Mouse (Mus musculus): Measurements from ENCODE around the gene Scarb2.

Scarb2 gene

GRCm38 (mm10) chr5:92434070-92434469 lies 72.6 kb downstream of the Scarb2 start:
- DNase-seq: no peak

DNA sequence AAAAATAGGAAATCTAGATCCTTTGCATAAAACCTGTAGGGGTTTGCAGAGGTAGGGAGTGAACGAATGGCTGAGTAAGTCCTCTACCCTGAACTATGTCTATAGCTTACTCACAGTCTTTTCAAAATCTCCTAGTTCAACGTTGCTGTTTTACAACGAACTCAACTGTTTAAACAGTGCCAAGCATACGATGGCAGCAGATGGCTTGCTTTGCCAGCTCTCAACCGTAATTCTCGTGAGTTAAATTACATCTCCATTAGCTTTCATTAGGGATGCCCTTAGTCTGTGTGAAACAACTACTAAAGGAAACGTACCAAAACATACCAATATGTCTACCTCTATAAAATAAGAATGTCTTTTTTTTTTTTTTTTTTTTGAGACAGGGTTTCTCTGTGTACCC lies 75.0 kb downstream of the Scarb2 start:
- DNase-seq: no peak

DNA sequence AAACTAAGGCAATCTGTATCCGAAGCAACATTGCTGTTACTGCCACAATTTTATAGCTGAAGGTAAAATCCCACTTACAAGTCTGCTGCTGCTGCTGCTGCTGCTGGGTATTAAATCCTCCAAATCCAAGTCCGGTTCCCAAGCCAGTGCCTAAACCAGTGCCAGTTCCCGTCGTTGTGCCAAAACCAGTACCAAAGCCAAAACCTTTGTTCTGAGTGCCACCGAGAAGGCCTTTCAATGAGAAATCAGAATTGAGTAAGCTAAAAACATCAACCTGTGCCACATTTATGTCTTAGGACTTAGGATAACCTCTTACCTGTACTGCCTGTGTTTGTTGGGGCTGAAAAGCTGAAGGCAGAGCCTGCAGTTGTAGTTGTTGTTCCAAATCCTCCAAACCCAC lies 75.9 kb downstream of the Scarb2 start:
- DNase-seq: no peak

- no peak for DNase-seq
Measured at GRCm38 (mm10) chr5:92424126-92424525, 82.5 kb downstream of the Scarb2 start.

DNA sequence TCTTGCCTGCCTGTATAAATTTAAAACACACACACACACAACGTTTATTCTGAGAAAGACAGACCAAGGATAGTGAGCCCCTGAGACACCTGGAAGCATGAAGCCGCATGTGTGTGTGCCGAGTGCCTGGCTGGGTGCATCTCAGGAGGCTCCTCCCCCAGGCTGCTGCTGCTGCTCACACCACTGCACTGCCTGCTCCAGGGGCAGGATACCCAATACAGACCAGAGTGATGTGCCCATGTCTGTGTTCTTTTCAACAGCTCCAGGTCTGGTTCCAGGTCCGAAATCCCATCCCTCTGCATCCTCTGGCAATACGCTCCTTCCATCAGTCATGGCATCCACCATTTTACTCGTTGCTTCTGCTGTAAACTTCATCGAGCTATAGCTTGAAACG lies 92.7 kb downstream of the Scarb2 start:
- no peak for DNase-seq

DNA sequence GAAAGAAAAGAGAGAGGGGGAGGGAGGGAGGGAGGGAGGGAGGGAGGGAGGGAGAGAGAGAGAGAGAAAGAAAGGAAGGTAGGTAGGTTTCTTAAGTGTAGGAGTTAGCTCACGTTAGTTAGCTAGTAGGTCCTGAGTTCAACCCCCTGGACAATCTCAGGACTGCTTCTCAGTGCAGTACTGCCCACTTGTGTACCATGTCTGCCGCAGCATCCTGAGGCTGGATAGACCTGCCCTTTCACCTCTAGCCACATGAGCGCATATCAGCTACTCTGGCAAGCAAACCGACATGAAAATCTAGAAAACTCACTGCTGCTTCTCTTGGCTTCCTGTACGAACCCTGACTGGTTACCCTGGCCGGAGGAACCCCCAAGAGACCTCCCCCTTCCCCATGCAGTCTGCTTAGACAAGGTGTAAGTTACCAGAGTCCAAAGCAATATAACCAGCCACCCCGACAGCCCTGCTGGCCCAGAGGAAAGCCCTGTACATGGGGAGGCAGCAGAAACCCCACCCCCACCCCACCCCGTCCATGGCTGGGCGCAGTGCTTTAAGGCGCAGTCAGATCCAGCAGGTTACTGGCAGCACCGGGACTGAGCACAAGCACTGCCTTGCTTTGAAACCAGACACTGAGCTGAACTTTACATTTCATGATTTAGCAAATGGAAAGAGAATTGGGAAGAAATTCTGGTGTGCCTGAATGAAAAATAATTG lies 93.2 kb downstream of the Scarb2 start:
- DNase-seq: no peak

- no peak for DNase-seq
Measured at GRCm38 (mm10) chr5:92411461-92412140, 95.0 kb downstream of the Scarb2 start.

DNA sequence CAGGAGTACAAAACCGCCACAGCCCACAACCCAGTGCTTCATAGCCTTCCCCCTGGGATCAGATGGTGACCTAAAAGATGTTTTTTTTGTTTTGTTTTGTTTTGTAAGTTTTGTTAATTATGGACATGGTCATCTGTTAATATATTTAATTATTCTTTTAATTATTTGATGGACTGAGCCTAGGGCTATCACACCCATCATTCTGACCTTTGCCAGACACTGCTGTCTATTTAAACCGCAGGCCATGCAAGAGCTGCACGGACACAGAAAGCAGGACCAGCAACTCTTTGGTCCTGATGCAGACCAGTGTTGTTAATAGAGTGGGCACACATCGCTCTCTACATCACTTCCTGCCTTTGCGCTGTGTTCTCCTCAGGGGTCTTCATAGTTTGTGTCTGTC lies 96.1 kb downstream of the Scarb2 start:
- DNase-seq: no peak

- DNase-seq: peak; percentile 51
Measured at GRCm38 (mm10) chr5:92409361-92410155, 97.1 kb downstream of the Scarb2 start.

- no peak for DNase-seq
Measured at GRCm38 (mm10) chr5:92404400-92404678, 102.3 kb downstream of the Scarb2 start.

- DNase-seq: no peak
Measured at GRCm38 (mm10) chr5:92403562-92404399, 102.9 kb downstream of the Scarb2 start.

- no peak for DNase-seq
Measured at GRCm38 (mm10) chr5:92402816-92403215, 103.8 kb downstream of the Scarb2 start.

DNA sequence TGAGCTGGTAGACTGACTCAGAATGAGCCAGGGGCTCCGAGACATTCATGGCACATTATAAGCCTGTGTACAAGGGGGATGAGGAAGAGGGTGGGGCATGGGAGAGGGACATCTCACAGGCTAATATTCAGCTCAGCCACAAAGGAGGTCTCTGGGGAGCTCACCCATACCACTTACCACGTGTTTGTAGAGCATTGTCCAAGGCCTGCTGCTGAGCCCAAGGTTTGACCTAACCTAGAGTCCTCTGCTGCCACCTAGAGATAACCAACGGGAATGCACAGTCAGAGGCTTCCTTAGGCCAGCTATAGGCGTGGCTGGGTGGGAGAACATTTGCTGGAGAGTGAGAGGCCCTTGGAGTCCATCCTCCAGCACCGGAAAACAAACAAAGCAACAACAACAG lies 108.5 kb downstream of the Scarb2 start:
- peak; percentile 90 for DNase-seq

- DNase-seq: no peak
Measured at GRCm38 (mm10) chr5:92396476-92396875, 110.2 kb downstream of the Scarb2 start.

- DNase-seq: no peak
Measured at GRCm38 (mm10) chr5:92395764-92396163, 110.9 kb downstream of the Scarb2 start.

- DNase-seq: no peak
Measured at GRCm38 (mm10) chr5:92393863-92394262, 112.8 kb downstream of the Scarb2 start.

DNA sequence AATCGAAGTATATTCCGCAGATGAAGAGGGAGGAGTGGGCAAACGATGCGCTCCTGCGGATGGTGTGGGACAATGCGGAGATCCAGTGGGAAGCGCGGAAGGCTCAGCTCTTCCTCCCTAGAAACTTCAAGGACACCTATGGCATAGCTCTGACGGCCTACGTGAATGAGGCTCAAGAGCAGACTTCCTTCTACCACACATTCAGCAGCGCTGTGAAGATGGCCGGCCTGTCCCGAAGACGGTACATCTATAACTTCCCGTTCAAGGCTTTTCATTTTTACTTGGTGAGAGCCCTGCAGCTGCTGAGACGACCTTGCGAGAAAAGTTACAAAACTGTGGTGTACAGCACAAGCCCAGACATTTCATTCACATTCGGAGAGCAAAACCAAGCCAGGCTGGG lies 114.1 kb downstream of the Scarb2 start:
- no peak for DNase-seq
